Mouse (Mus musculus) erythroblast, embryonic 14.5 days (primary cell): ENCODE results near the gene Mrpl4. TPM values are rescaled to one million over a fixed set of nuclear protein-coding genes. Genes with fewer than 3 reads are reported as not detected.
A peak's percentile ranks its signal among the peaks of the same experiment; 100 is the strongest.

Experiments
- H3K27me3 ChIP-seq: 2 replicates; pipeline ENCODE4 v1.6.1; 2012; ENCODE audit warnings: inconsistent platforms; ENCODE audit not compliant: control insufficient read depth
- H3K36me3 ChIP-seq: 2 replicates; pipeline ENCODE4 v1.6.1; 2012; ENCODE audit warnings: mild to moderate bottlenecking, inconsistent platforms; ENCODE audit not compliant: control insufficient read depth
- H3K4me1 ChIP-seq: 2 replicates; pipeline ENCODE4 v1.6.1; 2012; ENCODE audit warnings: inconsistent platforms; ENCODE audit not compliant: control insufficient read depth
- H3K4me3 ChIP-seq: replicated peaks from 2 replicates; pipeline ENCODE3; 2012; ENCODE audit warnings: moderate library complexity, mild to moderate bottlenecking, inconsistent platforms
- H3K9me3 ChIP-seq: 2 replicates; pipeline ENCODE4 v1.6.1; 2012; ENCODE audit warnings: low read length, inconsistent platforms, mixed read lengths; ENCODE audit not compliant: control insufficient read depth
- GATA1 ChIP-seq: IDR thresholded peaks from 2 replicates; pipeline ENCODE4 v1.6.1; 2012; ENCODE audit warnings: low read length, inconsistent platforms, mixed read lengths
- TAL1 ChIP-seq: IDR thresholded peaks from 3 replicates; pipeline ENCODE4 v1.6.1; 2012; ENCODE audit warnings: low read length, inconsistent platforms, mixed read lengths
- polyA plus RNA-seq: library from polyadenylated mRNA; stranded (reverse); fragments of >175 nt; gene quantifications from 2 replicates; pipeline ENCODE4 v1.2.3, GENCODE M21; 2012

The Mrpl4 gene
- polyA plus RNA-seq, 1 experiment = 11.7 TPM

- H3K9me3 ChIP-seq = peaks cover 14% of the 10 kb centered on the region; the same call in 1 of the 2 replicates
- peak overlapping the region; percentile 53 for H3K4me3 ChIP-seq
- no peaks in the 10 kb centered on the region; the same call in 1 of the 2 replicates for H3K36me3 ChIP-seq
- TF ChIP-seq GATA1 (no peak), TAL1 (no peak)
- peaks cover 56% of the 10 kb centered on the region for H3K27me3 ChIP-seq
- peaks cover 57% of the 10 kb centered on the region for H3K4me1 ChIP-seq
Measured at GRCm38 (mm10) chr9:21014691-21015570, 12.4 kb downstream of the Mrpl4 start.

- no peak for TF ChIP-seq GATA1
- no peak for TF ChIP-seq TAL1
- Histone ChIP-seq H3K27me3 (peaks cover 56% of the 10 kb centered on the region), H3K36me3 (no peaks in the 10 kb centered on the region; the same call in 1 of the 2 replicates), H3K9me3 (peaks cover 14% of the 10 kb centered on the region; the same call in 1 of the 2 replicates), H3K4me3 (peak within 1 kb of the TSS; percentile 53), H3K4me1 (peaks cover 51% of the 10 kb centered on the region)
Measured at GRCm38 (mm10) chr9:21015571-21016130, 13.1 kb downstream of the Mrpl4 start, which contains the start of gene Icam1. Gene Icam1 (plus strand): TSS chr9:21015985.

- TF ChIP-seq GATA1 (no peak), TAL1 (no peak)
- peaks cover 56% of the 10 kb centered on the region for H3K27me3 ChIP-seq
- H3K36me3 ChIP-seq = no peaks in the 10 kb centered on the region; the same call in 1 of the 2 replicates
- peaks cover 47% of the 10 kb centered on the region for H3K4me1 ChIP-seq
- peaks cover 14% of the 10 kb centered on the region; the same call in 1 of the 2 replicates for H3K9me3 ChIP-seq
- H3K4me3 ChIP-seq = peak overlapping the region; percentile 53
Measured at GRCm38 (mm10) chr9:21016331-21017176, 14.0 kb downstream of the Mrpl4 start.

GRCm38 (mm10) chr9:21017177-21017575 is 14.6 kb downstream of the Mrpl4 start:
- H3K4me3 ChIP-seq = no peak overlapping the region
- H3K9me3 ChIP-seq = peaks cover 14% of the 10 kb centered on the region; the same call in 1 of the 2 replicates
- peaks cover 59% of the 10 kb centered on the region for H3K27me3 ChIP-seq
- H3K36me3 ChIP-seq = no peaks in the 10 kb centered on the region; the same call in 1 of the 2 replicates
- peaks cover 42% of the 10 kb centered on the region for H3K4me1 ChIP-seq
- TF ChIP-seq GATA1 (no peak), TAL1 (no peak)

GRCm38 (mm10) chr9:21018600-21018999 is 16.1 kb downstream of the Mrpl4 start:
- Histone ChIP-seq H3K27me3 (peaks cover 59% of the 10 kb centered on the region), H3K4me3 (no peak overlapping the region), H3K4me1 (peaks cover 37% of the 10 kb centered on the region), H3K9me3 (peaks cover 14% of the 10 kb centered on the region; the same call in 1 of the 2 replicates), H3K36me3 (no peaks in the 10 kb centered on the region; the same call in 1 of the 2 replicates)
- TF ChIP-seq GATA1 (no peak), TAL1 (no peak)

DNA sequence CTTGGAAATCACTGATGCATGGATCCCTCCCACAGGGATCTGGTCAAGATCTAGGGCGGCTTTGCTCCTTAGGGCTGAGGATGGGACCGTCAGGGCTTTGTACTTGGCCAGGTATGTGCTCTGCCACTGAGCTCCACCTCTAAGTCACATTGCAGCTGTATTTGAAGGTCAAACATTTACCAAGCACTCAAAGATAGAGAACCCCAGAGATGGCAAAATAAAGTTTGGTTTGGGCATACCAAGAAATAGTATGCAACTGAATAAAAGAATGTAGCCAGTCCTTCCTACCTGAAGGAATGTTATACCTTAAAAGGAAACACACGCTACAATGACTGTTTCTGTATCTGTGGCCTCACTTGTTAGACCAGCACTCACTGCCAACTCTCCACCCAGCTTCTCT is 18.8 kb downstream of the Mrpl4 start:
- peaks cover 6% of the 10 kb centered on the region; the same call in 1 of the 2 replicates for H3K36me3 ChIP-seq
- TF ChIP-seq GATA1 = no peak
- TF ChIP-seq TAL1 = no peak
- H3K4me3 ChIP-seq = no peak overlapping the region
- H3K4me1 ChIP-seq = peaks cover 27% of the 10 kb centered on the region
- H3K27me3 ChIP-seq = peaks cover 32% of the 10 kb centered on the region
- H3K9me3 ChIP-seq = peaks cover 4% of the 10 kb centered on the region; the same call in 1 of the 2 replicates

DNA sequence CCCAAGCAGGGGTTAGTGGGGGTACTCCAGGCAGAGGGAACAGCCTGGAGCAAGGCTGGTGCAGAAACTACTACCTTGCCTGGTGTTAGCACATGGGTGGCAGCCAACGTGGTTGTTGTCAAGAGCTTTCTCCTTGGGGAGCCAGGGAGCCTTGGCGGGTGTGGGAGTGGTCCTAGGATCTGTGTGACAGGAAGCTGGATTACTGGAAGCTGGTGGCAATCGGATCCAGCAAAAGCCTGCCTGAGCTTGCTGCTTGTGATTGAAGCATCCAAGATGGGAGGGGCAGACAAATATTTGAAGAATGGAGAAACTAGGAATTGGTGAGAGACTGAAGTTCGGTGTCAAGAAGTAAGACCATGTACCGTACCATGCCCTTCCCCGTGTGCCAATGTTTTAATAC is 19.8 kb downstream of the Mrpl4 start:
- H3K36me3 ChIP-seq = peaks cover 15% of the 10 kb centered on the region
- H3K4me1 ChIP-seq = peaks cover 28% of the 10 kb centered on the region
- TF ChIP-seq TAL1 = no peak
- no peak for TF ChIP-seq GATA1
- peaks cover under 1% of the 10 kb centered on the region; the same call in 1 of the 2 replicates for H3K9me3 ChIP-seq
- H3K27me3 ChIP-seq = peaks cover 23% of the 10 kb centered on the region
- no peak overlapping the region for H3K4me3 ChIP-seq

DNA sequence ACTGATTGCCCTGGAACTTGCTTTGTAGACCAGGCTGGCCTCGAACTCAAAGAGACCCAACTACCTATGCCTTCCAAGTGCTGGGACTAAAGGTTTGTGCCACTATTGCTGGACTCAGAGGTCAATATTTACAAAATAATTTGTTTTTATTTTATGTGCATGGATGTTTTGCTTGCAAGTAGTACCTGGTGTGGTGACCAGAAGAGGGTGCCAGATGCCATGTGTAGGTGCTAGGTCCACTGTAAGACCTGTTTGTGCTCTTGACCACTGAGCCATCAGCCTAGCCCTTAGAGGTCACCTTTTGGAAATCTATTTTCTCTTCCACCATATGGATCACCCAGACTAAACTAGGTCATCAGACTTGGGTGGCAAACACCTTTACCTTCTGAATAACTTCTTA is 20.2 kb downstream of the Mrpl4 start:
- Histone ChIP-seq H3K4me1 (peaks cover 31% of the 10 kb centered on the region), H3K4me3 (no peak overlapping the region), H3K9me3 (no peaks in the 10 kb centered on the region), H3K36me3 (peaks cover 20% of the 10 kb centered on the region), H3K27me3 (peaks cover 18% of the 10 kb centered on the region)
- TF ChIP-seq TAL1 (no peak), GATA1 (no peak)
